Mouse (Mus musculus): ENCODE data around the gene Rap1a.

GRCm38 (mm10) chr3:105717856-105718555 lies 83.1 kb downstream of the Rap1a start:
- no peak for TF ChIP-seq E2F4 (IDR thresholded peaks at IDR 0.05; ENCODE audit: insufficient read depth)
- TF ChIP-seq MAX (IDR thresholded peaks at IDR 0.05; ENCODE audit: low read depth) = no peak
- peak; percentile 28 for TF ChIP-seq POLR2A (IDR thresholded peaks at IDR 0.05; ENCODE audit: insufficient read length, low read depth)
- no peak for TF ChIP-seq TCF12 (IDR thresholded peaks at IDR 0.05; ENCODE audit: insufficient read depth, poor library complexity, severe bottlenecking)
- TF ChIP-seq USF1 (IDR thresholded peaks at IDR 0.05; ENCODE audit: low read depth) = no peak
- peak; percentile 25 for TF ChIP-seq POLR2AphosphoS2 (IDR thresholded peaks at IDR 0.05; ENCODE audit: insufficient read length, low read depth)
- TF ChIP-seq MYOG (IDR thresholded peaks at IDR 0.05; ENCODE audit: control insufficient read depth in 1 of 3, insufficient read depth in 1 of 3, insufficient read length in 2 of 3, low read depth in 2 of 3) = no peak
